Mouse (Mus musculus) erythroblast, embryonic 14.5 days (primary cell): Measurements from ENCODE around the gene Rpl6. TPM values are rescaled to one million over a fixed set of nuclear protein-coding genes. Genes with fewer than 3 reads are reported as not detected.
"Not testable (repeated sequence)": the region's sequence is repeated elsewhere in the genome, so short reads cannot be mapped to it uniquely, and the experiment has no call there.

ENCODE experiments used
- H3K27me3 ChIP-seq: 2 replicates; pipeline ENCODE4 v1.6.1; 2012; ENCODE audit warnings: inconsistent platforms; ENCODE audit not compliant: control insufficient read depth
- H3K36me3 ChIP-seq: 2 replicates; pipeline ENCODE4 v1.6.1; 2012; ENCODE audit warnings: mild to moderate bottlenecking, inconsistent platforms; ENCODE audit not compliant: control insufficient read depth
- H3K4me1 ChIP-seq: 2 replicates; pipeline ENCODE4 v1.6.1; 2012; ENCODE audit warnings: inconsistent platforms; ENCODE audit not compliant: control insufficient read depth
- H3K4me3 ChIP-seq: replicated peaks from 2 replicates; pipeline ENCODE3; 2012; ENCODE audit warnings: moderate library complexity, mild to moderate bottlenecking, inconsistent platforms
- H3K9me3 ChIP-seq: 2 replicates; pipeline ENCODE4 v1.6.1; 2012; ENCODE audit warnings: low read length, inconsistent platforms, mixed read lengths; ENCODE audit not compliant: control insufficient read depth
- GATA1 ChIP-seq: IDR thresholded peaks from 2 replicates; pipeline ENCODE4 v1.6.1; 2012; ENCODE audit warnings: low read length, inconsistent platforms, mixed read lengths
- TAL1 ChIP-seq: IDR thresholded peaks from 3 replicates; pipeline ENCODE4 v1.6.1; 2012; ENCODE audit warnings: low read length, inconsistent platforms, mixed read lengths
- polyA plus RNA-seq: library from polyadenylated mRNA; stranded (reverse); fragments of >175 nt; gene quantifications from 2 replicates; pipeline ENCODE4 v1.2.3, GENCODE M21; 2012

The Rpl6 gene
- polyA plus RNA-seq, 1 experiment: 24.9 TPM

DNA sequence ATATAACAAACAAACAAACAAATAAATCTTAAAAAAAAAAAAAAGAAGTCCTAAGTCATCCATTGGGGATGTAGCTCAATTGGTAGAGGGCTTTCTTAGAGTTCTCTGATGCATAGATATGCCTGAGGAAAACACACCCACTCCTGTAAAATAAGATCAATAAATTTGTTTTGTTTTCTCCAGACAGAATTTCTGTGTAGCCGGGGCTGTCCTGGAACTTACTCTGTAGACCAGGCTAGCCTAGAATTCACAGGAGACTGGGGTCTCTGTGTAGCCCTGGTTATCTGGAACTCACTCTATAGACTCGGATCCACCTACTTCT is 13.0 kb downstream of the Rpl6 start:
- Histone ChIP-seq H3K27me3 (no peaks in the 10 kb centered on the region), H3K36me3 (peaks cover 41% of the 10 kb centered on the region), H3K4me1 (peaks cover 58% of the 10 kb centered on the region), H3K9me3 (peaks cover 1% of the 10 kb centered on the region; the same call in 1 of the 2 replicates), H3K4me3 (no peak overlapping the region)
- TF ChIP-seq TAL1 (no peak), GATA1 (no peak)

DNA sequence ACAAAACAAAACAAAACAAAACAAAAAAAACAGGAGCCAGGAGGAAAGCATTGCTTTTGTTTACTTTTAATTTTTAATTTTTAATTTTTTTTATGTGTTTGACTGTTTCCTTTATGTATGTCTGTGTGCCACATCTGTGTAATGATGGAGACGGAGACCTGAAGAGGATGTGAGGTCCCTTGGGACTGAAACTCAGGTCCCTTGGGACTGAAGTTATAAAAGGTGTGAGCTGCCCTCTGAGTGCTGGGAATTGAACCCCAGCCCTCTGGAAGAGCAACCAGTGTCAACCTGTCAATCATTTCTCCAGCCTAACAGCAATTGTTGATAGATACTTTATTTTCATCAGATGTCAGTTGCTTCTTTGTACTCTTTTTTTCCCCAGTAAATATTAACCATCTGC is 14.9 kb downstream of the Rpl6 start:
- Histone ChIP-seq H3K4me3 (peak overlapping the region; percentile 95), H3K4me1 (peaks cover 67% of the 10 kb centered on the region), H3K9me3 (no peaks in the 10 kb centered on the region), H3K36me3 (peaks cover 39% of the 10 kb centered on the region), H3K27me3 (no peaks in the 10 kb centered on the region)
- TF ChIP-seq GATA1 (no peak), TAL1 (no peak)

DNA sequence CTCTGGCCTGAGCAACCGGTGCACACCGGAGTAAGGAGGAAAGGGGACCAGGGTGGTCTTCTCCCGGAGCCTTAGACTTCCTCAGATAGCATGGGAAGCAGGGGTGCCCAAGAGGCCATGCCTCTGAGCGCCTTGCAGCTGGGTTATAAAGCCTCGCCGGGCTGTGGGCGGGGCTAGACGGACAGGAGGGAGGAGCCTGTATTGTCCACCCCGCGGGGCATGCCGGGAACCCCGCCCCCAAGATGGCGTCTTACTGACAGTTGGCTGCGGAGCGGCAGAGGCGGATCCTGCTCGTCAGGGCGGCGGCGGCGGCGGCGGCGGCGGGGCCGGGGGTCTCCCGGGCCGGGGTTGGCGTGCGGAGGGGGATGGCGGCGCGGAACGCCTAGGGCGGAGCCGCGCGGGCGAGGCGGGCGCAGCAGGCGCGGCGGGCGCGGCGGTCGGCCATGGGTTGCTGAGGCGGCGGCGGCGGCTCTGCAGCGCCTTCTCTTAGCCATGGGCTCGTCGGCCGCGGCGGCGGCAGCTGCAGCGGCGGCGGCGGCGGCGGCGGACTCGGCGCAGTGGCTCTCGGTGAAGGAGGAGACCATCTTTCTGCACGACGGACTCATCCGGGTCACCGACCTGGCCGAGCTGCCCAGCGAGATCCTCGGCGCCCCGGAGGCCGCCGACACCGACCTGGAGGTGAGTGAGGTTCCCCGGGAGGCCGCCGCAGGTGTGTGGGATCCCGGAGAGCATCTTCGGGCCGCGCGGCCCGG is 15.9 kb downstream of the Rpl6 start, which contains the start of gene Hectd4:
TSS of gene Hectd4 (plus strand) at position 240 of the 752 bp plus-strand sequence.
- no peaks in the 10 kb centered on the region for H3K27me3 ChIP-seq
- peaks cover 65% of the 10 kb centered on the region for H3K4me1 ChIP-seq
- peaks cover 41% of the 10 kb centered on the region for H3K36me3 ChIP-seq
- no peaks in the 10 kb centered on the region for H3K9me3 ChIP-seq
- H3K4me3 ChIP-seq: peak within 1 kb of the TSS; percentile 95
- TF ChIP-seq TAL1: no peak
- TF ChIP-seq GATA1: no peak

DNA sequence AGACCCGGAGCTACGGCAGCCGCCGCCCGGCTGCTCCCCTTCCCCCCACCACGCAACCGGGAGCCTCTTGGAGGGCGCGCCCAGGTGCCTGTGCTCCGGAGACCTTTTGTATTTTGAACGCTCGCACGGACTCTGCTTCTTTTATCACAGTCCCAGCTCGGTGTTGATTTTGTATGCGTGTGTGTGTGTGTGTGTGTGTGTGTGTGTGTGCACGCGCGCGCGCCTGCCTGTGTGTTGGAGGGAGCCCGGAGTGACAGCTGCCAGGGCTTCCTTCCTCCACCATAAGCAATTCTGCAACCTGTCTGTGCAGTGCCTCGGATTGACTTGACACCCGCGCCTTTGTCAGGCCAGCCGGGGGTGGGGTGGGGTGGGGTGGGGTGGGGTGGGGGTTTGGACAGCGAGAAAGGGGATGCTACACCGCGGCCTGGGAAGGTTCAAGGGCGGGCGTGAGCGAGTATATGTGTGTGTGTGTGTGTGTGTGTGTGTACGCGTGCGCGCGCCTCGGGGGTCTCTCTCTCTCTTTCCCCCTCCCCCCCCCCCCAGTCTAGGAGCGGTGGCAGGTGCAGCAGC is 16.5 kb downstream of the Rpl6 start:
- Histone ChIP-seq H3K4me1 (peaks cover 66% of the 10 kb centered on the region), H3K27me3 (no peaks in the 10 kb centered on the region), H3K36me3 (peaks cover 48% of the 10 kb centered on the region)

DNA sequence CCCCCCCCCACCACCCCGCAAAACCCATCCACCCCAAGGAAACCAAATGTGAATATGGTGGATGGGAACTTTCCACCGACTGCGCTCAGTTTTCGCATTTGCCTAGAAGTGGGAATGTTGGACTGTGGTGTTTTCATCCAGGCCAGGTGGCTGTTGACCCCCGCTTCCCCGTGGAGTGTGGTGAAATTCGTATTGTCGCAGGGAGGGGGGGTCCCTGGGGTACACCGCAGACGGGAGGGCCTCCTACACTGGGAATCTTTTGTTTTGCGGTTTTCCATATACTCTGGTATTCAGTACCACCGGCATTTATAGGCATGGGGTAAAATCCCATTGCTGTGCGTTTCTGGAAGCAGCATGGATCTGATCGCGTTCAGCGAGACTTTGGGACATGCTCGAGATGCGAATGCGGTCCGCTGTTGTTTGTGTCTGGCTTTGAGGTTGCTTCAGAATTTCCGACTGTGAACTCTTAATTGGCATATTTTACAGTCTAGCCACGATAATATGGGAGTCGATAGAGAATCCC is 17.1 kb downstream of the Rpl6 start:
- TF ChIP-seq GATA1: no peak
- TF ChIP-seq TAL1: no peak
- Histone ChIP-seq H3K9me3 (no peaks in the 10 kb centered on the region), H3K27me3 (no peaks in the 10 kb centered on the region), H3K36me3 (peaks cover 53% of the 10 kb centered on the region), H3K4me1 (peaks cover 66% of the 10 kb centered on the region), H3K4me3 (peak overlapping the region; percentile 95)

More for the DNA sequence above, 16.5 kb downstream of the Rpl6 start:
- Histone ChIP-seq H3K9me3 (no peaks in the 10 kb centered on the region), H3K4me3 (peak overlapping the region; percentile 95)
- TF ChIP-seq TAL1: no peak
- no peak for TF ChIP-seq GATA1

DNA sequence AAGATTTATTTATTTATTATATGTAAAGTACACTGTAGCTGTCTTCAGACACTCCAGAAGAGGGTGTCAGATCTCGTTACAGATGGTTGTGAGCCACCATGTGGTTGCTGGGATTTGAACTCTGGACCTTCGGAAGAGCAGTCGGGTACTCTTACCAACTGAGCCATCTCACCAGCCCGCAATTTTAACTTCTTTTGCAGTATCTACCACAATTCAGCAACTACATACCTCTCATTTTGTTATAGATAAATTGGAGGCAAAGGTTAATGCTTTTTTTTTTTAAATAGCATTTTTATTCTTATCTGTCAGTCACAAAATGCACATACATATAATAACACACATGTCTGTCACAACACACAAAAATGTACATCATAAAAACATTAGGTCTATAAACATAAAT is 19.7 kb downstream of the Rpl6 start:
- not testable (repeated sequence) for H3K27me3 ChIP-seq, H3K4me3 ChIP-seq, H3K9me3 ChIP-seq
- H3K36me3 ChIP-seq: peaks cover 68% of the 10 kb centered on the region
- peaks cover 68% of the 10 kb centered on the region for H3K4me1 ChIP-seq

DNA sequence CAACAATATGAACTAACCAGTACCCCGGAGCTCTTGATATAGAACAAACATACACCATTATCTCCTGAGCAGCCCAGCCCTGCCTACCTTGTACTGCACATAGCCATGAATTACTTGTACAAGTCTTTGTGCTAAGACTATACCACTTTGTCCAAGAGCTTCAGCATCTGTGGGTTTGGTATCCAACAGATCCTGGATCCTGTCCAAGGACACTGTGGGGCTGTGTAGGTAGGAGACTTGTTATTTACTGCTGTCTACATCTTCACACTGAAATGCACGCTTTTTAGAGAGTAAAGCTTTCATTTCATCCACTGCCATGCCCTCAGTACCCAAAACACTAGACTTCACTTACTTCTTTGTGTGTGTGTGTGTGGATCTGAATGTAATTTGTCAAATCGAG is 20.6 kb downstream of the Rpl6 start:
- no peak for TF ChIP-seq GATA1
- no peak for TF ChIP-seq TAL1
- Histone ChIP-seq H3K27me3 (no peaks in the 10 kb centered on the region), H3K4me3 (peak overlapping the region; percentile 37), H3K36me3 (peaks cover 76% of the 10 kb centered on the region), H3K9me3 (no peaks in the 10 kb centered on the region; the same call in 1 of the 2 replicates), H3K4me1 (peaks cover 68% of the 10 kb centered on the region)

DNA sequence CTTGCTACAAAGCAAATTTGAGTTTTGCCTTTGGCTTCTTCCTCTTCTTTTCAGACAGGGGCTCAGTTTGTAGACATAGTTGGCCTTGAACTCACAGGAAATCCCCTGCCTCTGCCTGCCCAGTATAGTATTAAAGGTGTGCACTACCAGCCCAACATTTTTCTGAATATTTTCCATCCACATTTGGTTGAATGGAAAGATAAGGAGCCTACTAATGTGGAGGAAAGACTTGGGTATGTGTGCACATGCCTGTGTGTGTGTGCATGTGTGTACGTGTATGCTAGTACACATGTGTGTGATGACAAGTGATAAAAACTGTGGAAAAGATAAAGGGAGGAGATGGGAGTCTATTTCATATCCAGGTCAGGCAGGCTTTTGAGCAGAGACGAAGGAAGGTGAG is 21.6 kb downstream of the Rpl6 start:
- Histone ChIP-seq H3K4me1 (peaks cover 77% of the 10 kb centered on the region), H3K36me3 (peaks cover 86% of the 10 kb centered on the region), H3K9me3 (no peaks in the 10 kb centered on the region; the same call in 1 of the 2 replicates), H3K4me3 (peak overlapping the region; percentile 37), H3K27me3 (no peaks in the 10 kb centered on the region)
- TF ChIP-seq GATA1 (no peak), TAL1 (no peak)

DNA sequence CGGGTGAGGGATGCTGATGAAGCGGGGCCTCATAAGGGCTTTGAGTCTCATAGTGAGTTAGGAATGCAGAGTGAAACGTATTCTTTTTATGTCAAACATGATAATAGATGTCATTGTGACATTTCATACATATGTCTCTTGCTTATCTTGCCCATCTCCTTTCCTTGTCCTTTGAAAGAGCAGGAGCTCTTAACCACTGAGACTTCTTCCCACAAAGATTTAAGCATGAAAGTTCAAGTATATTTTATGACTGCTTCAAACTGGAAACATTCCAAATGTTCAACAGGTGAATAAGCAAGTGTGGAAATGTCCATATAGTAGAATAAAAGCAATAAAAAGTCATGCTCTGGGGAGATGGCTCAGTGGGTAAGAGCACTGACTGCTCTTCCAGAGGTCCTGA is 22.1 kb downstream of the Rpl6 start:
- H3K27me3 ChIP-seq: no peaks in the 10 kb centered on the region
- peaks cover 88% of the 10 kb centered on the region for H3K36me3 ChIP-seq
- peaks cover 82% of the 10 kb centered on the region for H3K4me1 ChIP-seq
- H3K9me3 ChIP-seq: no peaks in the 10 kb centered on the region; the same call in 1 of the 2 replicates
- H3K4me3 ChIP-seq: peak overlapping the region; percentile 37
- TF ChIP-seq GATA1 (peak; percentile 50; the same call in 1 of the 2 replicates), TAL1 (no peak)
